Mouse (Mus musculus) cerebellum, adult 18-20 months (tissue): Measurements from ENCODE around the gene 6430550D23Rik.

Source experiments
- DNase-seq, 2 experiments: peaks; one replicate each; pipeline ENCODE4 v3.0.0; 2021

Gene 6430550D23Rik

GRCm38 (mm10) chr2:156007888-156008532, at the start of gene 6430550D23Rik, which contains the start of gene Ergic3:
6430550D23Rik (minus strand) TSS chr2:156007977.
Ergic3 (plus strand) TSS chr2:156008045.
- DNase-seq, result peak; percentile 97 to 99

GRCm38 (mm10) chr2:156052816-156053215, 45.0 kb upstream of the 6430550D23Rik start, which contains the start of gene Fer1l4:
Fer1l4 (minus strand) TSS chr2:156052947.
- no peak for DNase-seq

GRCm38 (mm10) chr2:156047929-156048328, 40.2 kb upstream of the 6430550D23Rik start:
- no peak for DNase-seq

GRCm38 (mm10) chr2:156042903-156043302, 35.1 kb upstream of the 6430550D23Rik start:
- no peak for DNase-seq

GRCm38 (mm10) chr2:156039390-156039789, 31.6 kb upstream of the 6430550D23Rik start:
- no peak for DNase-seq

- DNase-seq, result no peak
These were observed 17.7 kb upstream of the 6430550D23Rik start for GRCm38 (mm10) chr2:156025482-156025881.

GRCm38 (mm10) chr2:156021765-156022164, 14.0 kb upstream of the 6430550D23Rik start:
- no peak for DNase-seq

GRCm38 (mm10) chr2:156021219-156021618, 13.4 kb upstream of the 6430550D23Rik start:
- DNase-seq, result no peak

- no peak for DNase-seq
These were observed 10.3 kb upstream of the 6430550D23Rik start for GRCm38 (mm10) chr2:156018106-156018505.

- no peak for DNase-seq
These were observed 2.4 kb downstream of the 6430550D23Rik start for GRCm38 (mm10) chr2:156005393-156005792.

GRCm38 (mm10) chr2:155991863-155992321, 15.9 kb downstream of the 6430550D23Rik start:
- peak; percentile 96 to 97 for DNase-seq

- peak; percentile 37 to 49 for DNase-seq
These were observed 16.6 kb downstream of the 6430550D23Rik start for GRCm38 (mm10) chr2:155991151-155991550.

- DNase-seq, result peak; percentile 73 to 77
These were observed 18.7 kb downstream of the 6430550D23Rik start for GRCm38 (mm10) chr2:155989085-155989484.

- DNase-seq, result no peak
These were observed 20.6 kb downstream of the 6430550D23Rik start for GRCm38 (mm10) chr2:155987131-155987530.

- no peak for DNase-seq
These were observed 22.0 kb downstream of the 6430550D23Rik start for GRCm38 (mm10) chr2:155985776-155986175.

GRCm38 (mm10) chr2:155979328-155979991, 28.3 kb downstream of the 6430550D23Rik start:
- no peak for DNase-seq

- DNase-seq, result no peak
These were observed 33.6 kb downstream of the 6430550D23Rik start for GRCm38 (mm10) chr2:155974087-155974731.

- no peak for DNase-seq
These were observed 34.4 kb downstream of the 6430550D23Rik start for GRCm38 (mm10) chr2:155973348-155973747.

- DNase-seq, result peak; percentile 32 to 43
These were observed 44.8 kb downstream of the 6430550D23Rik start for GRCm38 (mm10) chr2:155962991-155963390.

GRCm38 (mm10) chr2:155961862-155962261, 45.9 kb downstream of the 6430550D23Rik start:
- no peak for DNase-seq

GRCm38 (mm10) chr2:155959981-155960380, 47.8 kb downstream of the 6430550D23Rik start:
- no peak for DNase-seq

GRCm38 (mm10) chr2:155956134-155957059, 51.4 kb downstream of the 6430550D23Rik start, which contains the start of gene Cep250:
Cep250 (plus strand) TSS chr2:155956458.
- DNase-seq, result peak; percentile 92 to 94
